Mouse (Mus musculus): ENCODE measurements around the gene Epm2aip1.

Gene Epm2aip1

DNA sequence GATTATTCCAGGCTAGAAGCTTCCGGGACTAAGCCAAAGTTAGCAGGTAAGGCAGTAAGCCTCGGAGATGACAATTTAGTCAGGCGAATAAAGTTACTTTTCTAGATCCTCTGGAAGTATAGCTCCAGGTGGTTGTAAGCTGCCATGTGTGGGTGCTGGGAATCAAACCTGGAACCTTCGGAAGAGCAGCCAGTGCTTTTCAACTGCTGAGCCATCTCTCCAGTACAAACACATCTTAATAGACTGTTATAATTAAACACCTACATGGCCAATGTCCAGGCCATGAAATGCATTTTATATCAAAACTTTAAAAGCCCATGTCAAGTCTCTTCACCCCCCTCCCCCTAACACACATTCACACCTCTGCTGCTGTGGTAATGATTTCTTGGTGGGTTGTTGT lies 16.2 kb downstream of the Epm2aip1 start:
- DNase-seq (ENCODE audit: low spot score) = no peak

DNA sequence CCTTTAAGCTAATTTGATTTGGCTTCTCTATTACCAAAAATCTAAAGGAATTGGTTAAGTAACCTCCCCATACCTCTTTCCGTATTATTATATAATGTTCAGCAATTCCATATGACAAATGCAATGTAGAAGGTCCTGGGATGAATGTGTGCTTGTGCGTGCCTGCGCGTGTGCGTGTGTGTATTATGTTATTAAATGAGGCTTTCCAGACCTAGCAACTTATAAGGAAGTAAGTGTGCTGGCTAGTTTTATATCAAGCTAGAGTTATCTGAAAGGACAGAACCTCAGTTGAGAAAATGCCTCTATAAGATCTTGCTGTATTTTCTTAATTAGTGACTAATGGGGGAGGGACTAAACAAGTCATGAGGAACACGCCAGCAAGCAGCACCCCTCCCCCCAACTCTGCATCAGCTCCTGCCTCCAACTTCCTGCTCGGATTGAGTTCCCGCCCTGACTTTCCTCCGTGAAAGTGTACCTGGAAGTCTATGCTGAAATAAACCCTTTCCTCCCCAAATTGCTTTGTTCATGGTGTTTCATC lies 17.6 kb downstream of the Epm2aip1 start:
- no peak for DNase-seq (ENCODE audit: low spot score)

DNA sequence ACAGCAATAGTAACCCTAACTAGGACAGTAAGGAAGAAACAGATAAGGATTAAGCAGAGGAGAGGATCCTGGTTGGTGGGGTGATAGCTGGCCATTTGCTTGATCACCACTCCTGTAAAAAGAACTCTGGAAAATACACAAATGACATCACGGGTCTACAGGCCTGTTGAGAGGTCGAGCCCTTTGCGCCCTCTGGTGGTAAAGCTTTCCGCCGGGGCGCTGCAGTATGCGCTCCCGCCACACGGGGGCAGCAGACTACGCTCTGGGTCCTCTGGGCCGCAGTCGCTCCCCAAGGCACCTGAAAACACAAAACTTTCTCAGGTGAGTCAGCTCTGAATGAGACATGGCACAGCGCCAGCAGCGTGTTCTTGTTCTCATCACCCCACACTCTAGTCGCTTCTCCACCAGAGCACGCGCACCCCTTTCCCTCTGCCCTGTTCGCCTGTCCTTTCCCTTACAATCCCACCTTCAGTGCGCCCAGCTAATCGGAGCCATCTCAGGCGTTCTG lies 18.2 kb downstream of the Epm2aip1 start:
- DNase-seq (ENCODE audit: low spot score) = peak; percentile 96

DNA sequence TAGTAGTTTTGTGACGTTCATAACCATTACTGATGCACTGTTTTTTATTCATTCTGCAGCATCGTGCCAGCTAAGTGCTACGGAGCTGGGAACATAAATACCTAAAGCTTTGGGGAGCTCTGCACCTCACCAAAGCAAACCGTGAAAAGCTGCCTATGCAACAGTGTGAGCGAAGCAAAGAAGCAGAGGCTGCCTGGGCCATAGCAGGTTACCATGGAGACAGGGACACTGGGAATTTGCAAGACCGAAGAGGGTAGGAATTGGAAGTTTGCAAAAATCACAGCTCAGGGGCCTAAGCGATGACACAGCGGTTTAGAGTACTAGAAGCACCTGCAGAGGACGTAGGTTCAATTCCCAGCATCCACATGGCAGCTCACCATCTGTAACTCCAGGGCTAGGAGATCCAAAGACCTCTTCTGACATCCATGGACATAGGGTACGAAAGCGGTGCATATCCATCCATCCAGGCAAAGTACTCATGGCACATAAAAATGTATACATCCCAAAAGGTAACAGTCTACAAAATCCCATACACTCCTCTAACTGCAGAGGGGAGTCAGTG lies 18.9 kb downstream of the Epm2aip1 start:
- no peak for DNase-seq (ENCODE audit: low spot score)

DNA sequence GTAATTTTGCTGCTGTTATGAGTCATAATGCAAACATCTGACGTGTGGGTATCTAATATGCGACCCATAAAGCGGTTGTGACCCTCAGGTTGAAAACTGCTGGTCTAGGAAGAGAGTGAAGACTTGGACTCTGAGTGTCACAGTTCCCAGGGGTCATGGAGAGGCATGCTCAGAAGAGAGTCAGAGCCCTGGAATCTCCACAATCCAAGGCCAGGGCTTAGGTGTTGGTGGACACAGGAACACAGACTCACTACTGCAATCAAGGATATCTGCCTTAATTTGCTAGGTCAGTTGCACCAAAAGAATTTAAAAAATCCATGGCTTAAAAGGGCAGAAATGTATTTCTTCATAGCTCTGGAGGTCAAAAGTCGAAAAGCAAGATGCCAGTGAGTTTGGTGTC lies 21.5 kb downstream of the Epm2aip1 start:
- DNase-seq (ENCODE audit: low spot score) = no peak

DNA sequence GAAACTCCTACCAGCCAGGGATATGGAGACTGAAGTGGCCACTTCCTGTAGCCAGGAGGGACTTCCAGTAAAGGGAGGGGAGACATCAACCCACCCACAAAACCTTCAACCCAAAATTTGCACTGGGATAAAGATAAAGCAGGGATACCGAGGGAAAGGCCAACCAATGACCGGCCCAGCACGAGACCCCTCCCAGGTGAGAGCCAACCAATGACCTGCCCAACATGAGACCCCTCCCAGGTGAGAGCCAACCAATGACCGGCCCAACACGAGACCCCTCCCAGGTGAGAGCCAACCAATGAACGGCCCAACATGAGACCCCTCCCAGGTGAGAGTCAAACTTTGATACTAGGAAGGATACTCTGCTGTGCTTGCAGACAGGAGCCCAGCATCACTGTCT lies 23.2 kb downstream of the Epm2aip1 start:
- DNase-seq (ENCODE audit: low spot score) = no peak

DNA sequence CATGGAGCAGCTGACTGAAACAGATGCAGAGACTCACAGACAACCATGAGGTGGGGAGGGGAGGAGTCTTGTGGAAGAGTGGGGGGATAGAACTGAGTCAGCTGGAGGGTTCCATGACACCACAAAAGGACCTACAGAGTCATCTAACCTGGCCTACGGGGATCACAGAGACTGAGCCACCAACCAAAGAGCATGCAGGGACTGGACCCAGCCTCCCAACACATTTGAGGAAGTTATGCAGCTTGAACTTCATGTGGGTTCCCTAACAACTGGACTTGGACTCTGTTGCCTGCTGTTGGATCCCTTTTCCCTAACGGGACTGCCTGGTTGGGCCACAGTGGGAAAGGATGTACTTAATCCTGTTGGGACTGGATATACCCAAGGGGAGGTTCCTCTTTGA lies 23.6 kb downstream of the Epm2aip1 start:
- DNase-seq (ENCODE audit: low spot score) = no peak

DNA sequence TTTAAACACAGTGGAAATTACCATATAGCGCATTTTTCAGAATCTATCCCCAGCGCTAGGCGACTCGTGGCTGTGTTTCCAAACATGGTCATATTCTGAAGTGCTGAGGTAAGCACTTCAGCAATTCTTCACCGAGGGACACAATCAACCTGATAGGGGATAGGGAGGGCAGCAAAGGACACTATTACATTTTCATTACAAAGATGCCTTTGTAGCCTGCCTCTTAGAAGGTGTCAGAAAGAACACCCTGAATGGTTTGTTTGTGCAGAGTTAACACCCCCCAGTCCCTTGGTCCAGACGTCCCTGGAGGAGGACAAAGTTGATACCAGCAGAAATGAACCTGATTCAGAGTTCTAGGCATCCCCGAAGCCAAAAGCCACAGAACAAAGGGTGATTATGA lies 24.7 kb downstream of the Epm2aip1 start:
- DNase-seq (ENCODE audit: low spot score) = no peak

DNA sequence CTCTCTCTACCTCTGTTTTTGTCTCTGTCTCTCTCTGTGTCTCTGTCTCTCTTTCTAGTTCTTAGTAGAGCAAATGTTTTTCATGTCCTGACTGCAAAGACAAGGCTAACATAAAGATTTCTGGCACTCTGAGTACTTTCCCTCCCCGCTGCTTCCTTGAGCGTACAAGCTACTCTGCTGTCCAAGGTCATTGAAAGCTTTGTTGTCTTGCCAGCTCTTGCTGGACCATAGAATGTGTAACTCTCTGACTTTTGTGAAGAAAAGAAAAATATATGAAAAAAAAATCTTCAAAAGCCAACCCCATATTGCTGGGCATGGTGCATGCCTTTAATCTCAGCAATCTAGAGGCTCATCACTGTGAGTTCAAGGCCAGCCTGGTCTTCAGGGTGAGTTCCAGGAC lies 26.9 kb downstream of the Epm2aip1 start:
- DNase-seq (ENCODE audit: low spot score) = no peak

DNA sequence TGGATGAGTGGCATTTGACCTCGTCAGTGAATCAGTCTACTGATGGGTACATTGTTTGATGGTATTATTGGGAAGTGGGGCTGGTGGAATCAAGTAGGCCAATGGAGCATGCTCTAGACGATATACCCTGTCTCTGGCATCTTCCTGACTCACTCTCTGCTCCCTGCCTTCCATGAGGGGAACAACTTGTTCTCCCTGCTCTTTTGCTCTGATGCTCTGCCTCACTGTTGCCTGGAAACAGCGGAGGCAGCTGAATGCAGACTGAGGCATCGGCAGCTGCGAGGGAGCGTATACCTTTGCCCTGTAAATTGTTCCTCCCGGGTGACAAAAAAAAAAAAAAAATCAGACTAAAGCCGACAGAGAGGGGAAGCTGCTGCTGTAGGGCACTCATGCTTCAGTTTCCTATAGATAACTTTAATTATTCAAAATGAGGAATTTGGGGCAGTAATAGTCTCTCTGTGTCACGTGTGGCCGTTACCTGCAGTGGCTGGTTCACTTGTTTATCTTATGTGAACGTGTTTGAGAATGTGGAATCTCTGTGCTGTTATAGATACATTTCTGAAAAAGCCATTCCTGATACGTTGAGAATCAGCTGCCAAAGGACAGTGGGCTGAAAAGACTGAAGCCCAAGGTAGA lies 30.6 kb downstream of the Epm2aip1 start:
- no peak for DNase-seq (ENCODE audit: low spot score)

DNA sequence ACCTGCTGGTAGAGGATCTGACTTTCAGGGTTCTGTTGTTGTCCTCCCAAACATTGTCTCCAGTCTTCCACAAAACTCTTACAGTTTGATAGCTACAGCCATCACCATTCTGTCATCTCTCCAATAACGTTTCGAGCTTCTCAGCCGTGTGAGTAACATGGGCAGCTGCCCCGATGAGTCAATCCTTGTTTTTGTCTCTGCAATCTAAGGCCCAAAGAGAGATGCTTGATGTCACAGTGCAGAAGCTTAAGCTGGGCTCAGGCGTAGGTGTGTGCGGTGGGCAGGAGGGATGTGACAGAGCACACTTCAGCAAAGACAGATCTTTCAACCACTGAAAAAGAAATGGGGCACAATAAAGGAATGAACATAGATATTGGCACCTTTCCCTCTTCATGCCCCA lies 32.3 kb downstream of the Epm2aip1 start:
- DNase-seq (ENCODE audit: low spot score) = no peak

DNA sequence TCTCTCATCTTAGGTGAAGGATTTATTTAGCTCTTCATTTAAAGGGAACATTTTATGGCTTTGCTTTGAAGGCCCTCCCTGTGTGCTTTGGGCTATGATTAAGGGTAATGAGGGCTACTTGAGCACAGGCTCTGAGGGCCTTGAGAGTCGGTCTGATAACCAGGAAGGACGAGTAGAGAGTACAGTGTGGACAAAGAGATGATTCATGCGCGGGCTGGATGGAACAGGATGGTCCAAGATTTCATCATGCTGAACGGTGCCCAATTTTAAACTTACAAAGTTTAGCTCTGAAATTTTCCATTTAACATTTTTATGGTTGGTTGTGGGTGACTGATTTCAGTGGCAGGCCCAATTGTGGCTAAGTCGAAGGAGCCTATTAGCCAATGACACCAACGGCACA lies 34.4 kb downstream of the Epm2aip1 start:
- DNase-seq (ENCODE audit: low spot score) = no peak

DNA sequence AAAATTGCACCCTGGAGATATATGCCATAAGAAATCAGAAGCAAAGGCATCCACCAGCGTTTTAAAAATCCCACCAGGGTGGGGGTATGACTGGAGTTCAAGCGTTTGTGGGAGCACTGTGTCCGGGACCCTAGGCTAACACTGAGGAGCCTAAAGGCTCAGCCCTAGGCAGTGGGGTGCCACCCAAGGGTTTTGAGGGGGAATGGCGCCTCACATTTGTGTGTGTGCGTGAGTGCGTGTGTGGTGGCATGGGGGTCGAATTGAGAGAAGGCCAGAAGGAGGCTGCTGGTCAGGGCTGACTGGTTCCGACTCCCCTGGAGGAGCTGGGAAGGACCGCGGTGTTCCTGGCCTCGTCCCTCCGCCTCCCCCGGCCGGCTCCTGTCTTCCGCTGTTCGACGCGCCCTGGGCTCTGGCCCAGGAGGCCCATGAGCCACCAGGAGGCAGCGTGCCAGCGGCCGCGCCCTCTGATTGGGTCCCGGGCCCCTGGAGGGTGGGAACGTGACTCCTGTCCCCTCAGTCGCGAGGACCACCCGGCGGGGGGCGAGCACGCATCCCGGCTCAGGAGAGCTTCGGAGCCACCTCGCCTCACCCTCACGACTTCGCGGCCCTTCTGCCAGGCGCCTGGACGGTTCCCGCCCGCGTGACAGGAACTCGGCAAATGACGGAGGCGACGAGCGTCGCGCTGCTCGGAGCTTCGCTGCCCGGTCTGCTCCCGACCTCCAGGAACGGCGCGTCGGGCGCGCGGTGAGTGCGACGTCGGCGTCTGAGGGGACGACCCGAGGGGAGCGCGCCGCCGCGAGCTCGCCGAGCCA lies 39.5 kb downstream of the Epm2aip1 start, which contains the start of gene Trank1:
Trank1 (plus strand) TSS at position 709 of the 812 bp plus-strand sequence.
- DNase-seq (ENCODE audit: low spot score) = peak; percentile 8

DNA sequence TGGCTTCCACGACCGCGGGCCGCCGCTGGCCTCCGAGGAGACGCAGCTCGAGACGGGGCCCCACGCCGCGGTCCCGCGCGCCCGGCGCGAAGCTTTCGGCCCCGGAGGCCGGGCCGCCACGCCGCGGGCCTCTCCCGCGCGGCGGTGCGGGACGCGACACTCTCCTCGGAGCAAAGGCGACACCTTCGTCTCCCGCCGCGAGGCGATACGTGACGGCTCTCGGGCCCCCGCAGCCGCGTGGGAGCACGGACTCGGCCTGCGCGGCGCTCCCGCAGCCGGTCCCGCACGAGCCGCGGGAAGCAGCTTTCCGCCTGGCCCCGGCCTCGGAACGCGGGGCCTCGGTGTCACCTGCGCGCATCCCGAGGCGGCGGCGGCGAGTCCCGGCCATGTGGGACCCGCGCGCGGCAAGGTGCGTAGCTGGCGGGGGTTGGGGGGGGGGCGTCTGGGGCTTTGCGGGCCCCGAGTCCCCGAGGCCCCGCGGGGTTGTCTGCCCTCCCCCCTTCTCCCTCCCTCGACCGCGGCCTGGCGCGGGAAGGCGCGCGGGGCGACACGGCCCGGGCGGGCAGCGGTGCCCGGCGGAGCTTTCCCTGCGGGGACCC lies 40.2 kb downstream of the Epm2aip1 start:
- no peak for DNase-seq (ENCODE audit: low spot score)

DNA sequence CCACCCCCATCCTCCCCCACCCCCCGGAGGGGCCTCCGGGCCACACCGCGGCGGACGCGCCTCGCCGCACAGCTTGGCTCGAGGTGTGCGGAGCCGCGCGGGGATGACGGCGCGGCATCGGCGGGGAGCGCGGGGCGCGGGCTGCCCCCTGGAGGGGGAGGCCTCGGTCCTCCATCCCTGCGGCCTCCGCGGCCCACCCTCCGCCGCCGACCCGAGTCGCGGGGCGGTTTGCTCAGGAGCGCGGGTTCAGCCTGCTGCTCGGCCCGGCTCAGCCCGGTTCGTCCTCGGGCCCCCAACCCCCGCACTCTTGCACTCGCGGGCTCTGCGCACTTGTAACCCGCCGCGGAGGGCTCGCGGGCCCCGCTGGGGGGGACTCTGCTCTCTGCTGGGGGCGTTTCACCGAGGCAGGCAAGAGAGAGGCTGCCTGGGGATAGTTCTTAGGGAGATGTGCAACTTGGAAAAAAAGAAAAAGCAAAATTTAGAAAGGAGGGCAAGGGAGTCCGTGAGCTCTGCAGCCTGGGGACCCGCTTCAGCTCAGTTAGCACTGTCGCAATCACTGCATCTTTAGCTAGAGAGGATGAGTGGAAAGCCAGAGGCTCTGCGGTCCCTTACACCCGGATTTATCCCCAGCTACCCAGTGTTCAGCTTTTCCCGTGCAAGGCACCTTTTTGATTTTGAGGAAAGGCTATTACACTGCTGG lies 40.9 kb downstream of the Epm2aip1 start:
- DNase-seq (ENCODE audit: low spot score) = no peak

DNA sequence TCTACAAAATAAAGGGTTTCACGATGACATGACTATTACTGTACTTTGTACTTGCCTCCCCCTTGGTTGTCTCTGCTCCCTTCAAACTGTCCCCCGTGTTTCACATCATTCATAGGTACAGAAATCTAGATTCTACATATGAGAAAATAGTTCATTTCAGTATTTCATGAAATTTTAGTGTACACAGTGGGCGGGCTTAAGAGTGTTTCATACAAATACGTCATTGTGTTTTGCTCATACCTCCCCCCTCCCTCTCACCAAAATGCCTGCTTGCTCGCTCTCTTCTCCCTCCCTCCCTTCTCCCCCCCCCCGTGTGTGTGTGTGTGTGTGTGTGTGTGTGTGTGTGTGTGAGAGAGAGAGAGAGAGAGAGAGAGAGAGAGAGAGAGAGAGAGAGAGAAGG lies 41.6 kb downstream of the Epm2aip1 start:
- no peak for DNase-seq (ENCODE audit: low spot score)

DNA sequence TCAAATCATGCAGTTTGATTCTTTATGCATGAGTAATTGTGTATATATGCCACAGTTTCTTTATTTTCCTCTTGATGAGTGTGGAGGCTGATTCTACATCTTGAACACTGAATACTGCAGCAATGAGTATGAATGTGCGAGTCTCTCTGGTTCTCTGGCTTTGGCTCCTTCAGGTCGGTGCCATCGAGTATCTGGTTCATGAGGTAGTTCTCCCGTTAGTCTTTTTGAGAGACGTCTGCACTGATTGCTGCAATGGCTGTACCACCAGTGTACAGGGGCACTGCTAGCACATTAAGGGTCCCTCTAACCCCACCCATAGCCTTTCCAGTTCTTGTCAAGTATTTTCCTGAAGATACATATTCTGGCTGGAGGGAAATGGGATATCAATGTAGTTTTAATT lies 42.1 kb downstream of the Epm2aip1 start:
- DNase-seq (ENCODE audit: low spot score) = no peak

DNA sequence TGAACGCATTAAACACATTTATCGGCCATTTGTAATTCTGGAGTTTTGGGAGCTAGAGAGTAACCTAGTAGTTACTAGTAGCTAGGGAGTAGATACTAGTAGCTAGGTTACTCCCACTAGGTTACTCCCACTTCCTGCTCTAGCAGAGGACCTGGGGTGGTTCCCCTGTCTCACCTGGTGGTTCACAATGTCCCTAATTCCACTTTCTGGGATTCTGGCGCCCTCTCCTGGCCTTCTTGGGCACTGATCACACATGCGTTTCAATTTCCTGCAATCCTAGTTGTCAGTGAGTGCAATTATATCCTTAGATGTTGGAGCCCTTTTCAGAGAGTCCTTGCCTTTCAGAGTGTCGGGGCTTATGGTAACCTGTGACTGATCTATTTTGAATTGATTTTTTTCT lies 42.5 kb downstream of the Epm2aip1 start:
- DNase-seq (ENCODE audit: low spot score) = peak; percentile 27

DNA sequence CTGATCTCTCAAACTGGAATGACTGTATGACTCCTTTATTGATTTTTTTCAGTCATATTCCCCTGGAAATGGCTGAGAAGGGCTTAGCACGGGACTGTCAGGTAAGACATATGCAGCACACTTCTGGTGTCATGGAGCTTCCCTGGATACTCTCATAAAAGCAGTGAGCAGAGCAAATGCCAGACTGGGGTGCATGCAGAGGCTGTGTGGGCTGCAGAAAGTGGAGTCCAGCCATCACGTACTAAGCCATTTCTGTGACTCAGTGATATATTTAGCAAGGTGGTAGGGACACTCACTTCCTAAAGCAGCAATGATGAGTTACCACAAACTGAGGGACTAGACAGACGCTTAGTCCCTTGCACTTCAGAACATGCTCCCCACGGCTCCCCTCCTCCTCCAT lies 49.2 kb downstream of the Epm2aip1 start:
- no peak for DNase-seq (ENCODE audit: low spot score)

DNA sequence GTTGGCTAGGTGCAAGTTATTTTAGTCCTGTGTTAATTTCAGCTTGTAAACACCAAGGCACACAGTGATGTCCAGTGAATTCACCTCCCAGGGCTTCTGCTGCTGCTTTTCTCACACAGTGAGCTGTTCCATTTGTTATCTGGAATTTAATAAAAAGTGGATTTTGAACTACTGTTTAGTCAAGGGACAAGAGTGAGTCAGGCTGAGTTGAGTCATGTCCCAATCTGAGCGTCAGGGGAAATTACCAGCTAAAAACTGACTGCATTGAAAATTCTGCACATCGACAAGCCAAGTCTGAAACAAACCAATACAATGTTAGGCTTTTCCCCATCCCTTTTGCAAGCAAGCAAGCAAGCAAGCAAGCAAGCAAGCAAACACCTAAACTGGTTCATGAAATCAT lies 53.2 kb downstream of the Epm2aip1 start:
- DNase-seq (ENCODE audit: low spot score) = no peak
